Mouse (Mus musculus) cerebellum, adult 11 months (tissue): ENCODE measurements at regions not wholly inside any gene's neighbourhood (a gene's known extent, or its start where the extent isn't known, plus 50 kb on each side); places are given as distances from the start of the nearest gene placed in this dataset.
A peak's percentile ranks its signal among the peaks of the same experiment; 100 is the strongest.
"Not testable (repeated sequence)": the region's sequence is repeated elsewhere in the genome, so short reads cannot be mapped to it uniquely, and the experiment has no call there.

ENCODE experiments used
- DNase-seq: peaks from one replicate; pipeline ENCODE4 v3.0.0; 2022

GRCm38 (mm10) chr5:102123285-102123684 lies 53.6 kb upstream of the Wdfy3 start:
- peak; percentile 91 for DNase-seq

- peak; percentile 73 for DNase-seq
Measured at GRCm38 (mm10) chr5:102126737-102127136, 57.0 kb upstream of the Wdfy3 start.

GRCm38 (mm10) chr5:102147991-102148390 lies 78.3 kb upstream of the Wdfy3 start:
- DNase-seq, result no peak

GRCm38 (mm10) chr5:102149481-102150129 lies 79.9 kb upstream of the Wdfy3 start:
- peak; percentile 74 for DNase-seq

GRCm38 (mm10) chr5:102159621-102160020 lies 89.9 kb upstream of the Wdfy3 start:
- DNase-seq, result no peak

GRCm38 (mm10) chr5:102167981-102168380 lies 98.3 kb upstream of the Wdfy3 start:
- no peak for DNase-seq

- DNase-seq, result no peak
Measured at GRCm38 (mm10) chr5:102171808-102172207, 102.1 kb upstream of the Wdfy3 start.

- DNase-seq, result no peak
Measured at GRCm38 (mm10) chr5:102180250-102180649, 110.5 kb upstream of the Wdfy3 start.

- not testable (repeated sequence) for DNase-seq
Measured at GRCm38 (mm10) chr5:102188951-102189350, 119.2 kb upstream of the Wdfy3 start.

GRCm38 (mm10) chr5:102206456-102206855 lies 136.7 kb upstream of the Wdfy3 start:
- DNase-seq, result no peak

- peak; percentile 41 for DNase-seq
Measured at GRCm38 (mm10) chr5:102206953-102207352, 137.2 kb upstream of the Wdfy3 start.

GRCm38 (mm10) chr5:102213145-102213544 lies 143.4 kb upstream of the Wdfy3 start:
- DNase-seq, result no peak

- no peak for DNase-seq
Measured at GRCm38 (mm10) chr5:102227131-102227530, 157.4 kb upstream of the Wdfy3 start.

GRCm38 (mm10) chr5:102242614-102243013 lies 172.9 kb upstream of the Wdfy3 start:
- no peak for DNase-seq

GRCm38 (mm10) chr5:102244706-102245105 lies 175.0 kb upstream of the Wdfy3 start:
- DNase-seq, result no peak

- no peak for DNase-seq
Measured at GRCm38 (mm10) chr5:102248747-102249146, 179.0 kb upstream of the Wdfy3 start.

GRCm38 (mm10) chr5:102251076-102251475 lies 181.4 kb upstream of the Wdfy3 start:
- DNase-seq, result no peak

- no peak for DNase-seq
Measured at GRCm38 (mm10) chr5:102253786-102254185, 184.1 kb upstream of the Wdfy3 start.

GRCm38 (mm10) chr5:102257104-102257503 lies 187.4 kb upstream of the Wdfy3 start:
- DNase-seq, result no peak

GRCm38 (mm10) chr5:102261621-102262020 lies 191.9 kb upstream of the Wdfy3 start:
- no peak for DNase-seq

- DNase-seq, result no peak
Measured at GRCm38 (mm10) chr5:102266451-102266850, 196.7 kb upstream of the Wdfy3 start.

GRCm38 (mm10) chr5:102267150-102267549 lies 197.4 kb upstream of the Wdfy3 start:
- DNase-seq, result no peak

GRCm38 (mm10) chr5:102269204-102269603 lies 199.5 kb upstream of the Wdfy3 start:
- DNase-seq, result no peak

- no peak for DNase-seq
Measured at GRCm38 (mm10) chr5:102275621-102276020, 205.6 kb upstream of the Arhgap24 start.

GRCm38 (mm10) chr5:102287131-102287530 lies 194.1 kb upstream of the Arhgap24 start:
- no peak for DNase-seq
